Mouse (Mus musculus) layer of hippocampus, postnatal 10 days (tissue): Measurements from ENCODE around the gene Rora. TPM values are rescaled to one million over a fixed set of nuclear protein-coding genes. Genes with fewer than 3 reads are reported as not detected.

Experiments
- DNase-seq, 2 experiments: peaks; one replicate each; pipeline ENCODE4 v3.0.0; 2021; ENCODE audit warnings: low spot score in 2 of 2
- total RNA-seq, 2 experiments: library from RNA; stranded (reverse); gene quantifications; 2 replicates each; pipeline ENCODE4 v1.2.3; 2021

Gene Rora
- total RNA-seq, 2 experiments from 2014 or later, result 22.9 to 23.2 TPM

DNA sequence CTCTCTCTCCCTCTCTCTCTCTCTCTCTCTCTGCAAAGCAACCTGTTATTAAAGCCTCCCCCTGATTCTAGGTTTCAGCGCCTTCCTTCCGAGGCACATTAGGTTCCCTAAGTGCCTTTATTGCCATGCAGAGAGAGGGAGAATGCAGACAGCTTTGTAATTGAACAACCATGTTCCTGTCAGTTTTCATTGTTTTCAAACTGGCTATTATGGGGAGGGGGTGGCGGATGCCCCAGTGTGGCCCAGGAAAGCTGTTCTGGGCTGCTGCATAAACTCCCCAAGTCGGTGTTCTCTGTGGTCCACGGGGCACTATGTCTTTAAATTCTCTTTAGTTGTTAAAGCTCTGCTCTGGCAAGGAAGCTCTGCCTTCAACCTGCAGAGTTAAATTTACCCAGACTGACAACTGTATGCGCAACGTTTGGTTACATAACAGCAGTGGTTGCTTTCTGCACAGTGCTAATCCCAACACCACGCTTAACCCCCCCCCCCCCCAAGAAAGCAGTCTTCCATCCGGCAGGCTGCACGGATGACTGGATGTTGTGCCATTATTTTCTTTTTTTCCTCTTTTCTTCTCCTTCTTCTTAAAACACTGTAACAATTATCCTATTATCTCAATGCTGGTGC, 33.8 kb downstream of the Rora start:
- no peak for DNase-seq

DNA sequence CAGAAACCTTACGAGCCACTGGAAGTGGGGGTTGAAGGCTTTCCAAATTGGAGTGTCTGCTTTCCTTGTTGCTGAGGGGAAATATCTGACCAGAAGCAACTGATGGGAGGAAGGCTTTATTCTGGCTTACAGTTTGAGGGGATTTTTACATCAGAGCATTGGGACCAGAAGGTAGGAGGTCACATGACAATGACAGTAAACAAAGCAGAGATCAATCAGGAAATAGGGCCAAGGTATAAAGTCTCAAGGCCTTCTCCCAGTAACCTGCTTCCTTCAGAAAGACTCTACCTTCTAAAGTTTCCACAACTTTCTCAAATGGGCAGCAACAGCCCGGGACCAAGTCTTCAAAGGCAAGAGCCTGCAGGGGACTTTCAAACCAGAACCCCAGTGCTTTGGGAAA, 34.6 kb downstream of the Rora start:
- no peak for DNase-seq

DNA sequence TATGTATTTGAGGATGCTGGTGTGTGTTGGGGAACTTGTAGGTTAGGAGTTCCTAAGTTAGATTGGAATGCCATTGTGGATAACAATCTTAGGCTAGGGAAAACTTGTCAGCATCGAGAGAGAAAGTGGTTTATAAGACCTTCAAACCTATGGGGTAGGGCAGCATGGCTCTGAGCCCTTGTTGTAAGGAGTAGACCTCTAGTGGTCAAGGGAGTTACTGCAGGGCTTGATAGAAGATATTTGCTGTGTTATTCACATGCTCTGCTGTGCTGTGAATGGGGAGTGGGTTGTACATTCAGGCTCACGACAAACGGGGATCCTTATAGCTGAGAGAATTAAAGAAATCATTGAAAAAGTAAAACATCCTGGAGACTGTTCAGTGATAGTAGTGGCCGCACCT, 35.8 kb downstream of the Rora start:
- DNase-seq, result peak; percentile 40 to 58

DNA sequence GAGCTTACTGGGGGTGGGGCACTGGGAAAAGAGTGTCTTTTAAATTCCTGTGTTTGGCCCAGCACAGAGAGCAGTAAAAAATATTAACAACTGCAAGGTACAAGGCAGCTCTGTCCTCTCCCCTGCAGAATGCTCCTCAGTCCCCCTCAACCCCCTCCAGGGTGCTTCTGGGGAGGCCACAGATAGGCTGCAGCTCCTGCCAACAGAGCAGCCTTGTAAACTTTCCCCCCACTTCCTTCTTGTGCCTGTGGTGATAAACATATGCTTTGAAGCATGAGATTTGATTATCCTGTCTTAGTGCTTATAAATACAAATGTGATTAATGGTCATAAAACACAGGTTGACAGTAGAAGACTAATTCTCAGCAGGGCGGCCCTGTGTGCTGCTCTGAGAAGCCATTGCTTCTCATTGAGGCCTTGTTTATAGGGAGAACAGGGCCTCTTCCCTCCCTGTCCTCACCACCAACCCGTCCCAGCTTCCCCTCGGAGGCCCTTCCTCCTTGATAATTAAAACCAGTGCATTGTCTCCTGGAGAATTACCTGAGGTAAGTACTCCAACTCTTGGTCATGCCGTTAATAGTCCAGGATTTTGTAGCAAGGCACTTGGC, 41.4 kb downstream of the Rora start:
- DNase-seq, result no peak

DNA sequence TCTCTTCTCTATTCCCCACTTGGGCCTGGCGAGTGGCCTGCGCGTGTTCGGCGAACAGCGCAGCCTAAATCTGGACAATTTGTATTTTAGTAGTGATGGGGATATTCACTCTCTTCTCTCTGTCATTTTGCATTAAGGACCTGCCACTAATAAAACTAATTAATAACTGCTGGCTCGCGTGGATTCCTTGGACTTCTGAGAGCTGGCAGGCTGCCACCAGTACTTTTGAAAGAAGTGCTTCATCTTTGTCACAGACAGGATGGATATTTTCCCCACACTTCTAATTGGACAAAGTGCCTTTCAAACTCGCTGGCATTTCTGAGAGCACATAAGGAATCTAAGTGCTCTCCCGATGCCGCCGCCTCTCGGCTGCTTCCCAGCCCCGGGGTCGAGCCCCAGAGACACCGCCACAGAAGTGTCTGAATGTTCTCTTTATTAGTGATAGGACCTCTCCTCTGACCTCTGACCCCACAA, 41.9 kb downstream of the Rora start:
- peak in 1 of 2 experiments; percentile 35 for DNase-seq

DNA sequence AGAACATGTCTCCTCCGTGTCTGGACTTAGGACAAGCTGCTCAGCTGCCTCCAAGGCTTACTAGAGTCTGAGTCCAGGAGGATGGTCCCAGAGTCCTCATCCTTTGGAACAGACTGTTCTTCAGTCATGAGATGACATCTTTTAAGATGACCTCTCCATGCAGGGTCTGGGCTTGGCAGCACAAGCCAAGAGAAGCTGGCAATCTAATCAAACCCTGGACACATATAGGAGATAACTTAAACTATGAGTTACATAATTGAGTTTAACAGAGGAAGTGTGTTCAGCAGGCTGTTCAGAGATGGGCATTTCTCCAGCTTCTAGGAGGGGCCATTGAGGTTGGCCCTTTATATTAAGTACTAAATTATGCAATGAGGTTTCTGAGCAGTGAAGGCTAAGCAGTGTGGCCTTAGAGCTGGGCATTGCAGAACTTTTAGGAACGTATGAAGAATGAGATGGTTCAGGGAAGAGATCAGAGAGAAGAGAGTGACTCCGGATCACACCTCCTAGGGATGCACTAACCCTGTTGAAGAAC, 42.9 kb downstream of the Rora start:
- no peak for DNase-seq

DNA sequence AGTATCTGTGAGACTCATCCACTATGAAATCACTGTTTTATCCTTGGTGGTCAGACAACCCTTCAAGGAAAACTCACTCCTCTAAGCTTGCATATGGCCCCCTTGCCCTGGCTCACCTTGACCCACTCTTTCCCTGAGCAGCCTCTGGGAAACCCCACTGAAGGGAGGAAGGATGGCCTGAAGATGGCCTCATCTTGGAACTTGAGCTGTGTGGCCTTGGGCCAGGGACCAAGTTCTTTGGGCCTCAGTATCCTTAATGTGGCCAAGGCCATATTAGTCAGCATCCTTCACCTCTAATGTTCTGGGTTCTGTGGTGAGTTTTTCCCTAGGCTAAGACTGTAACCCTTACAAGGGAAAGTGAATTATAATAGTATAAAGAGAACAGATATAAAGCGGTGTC, 45.8 kb downstream of the Rora start:
- DNase-seq, result no peak

DNA sequence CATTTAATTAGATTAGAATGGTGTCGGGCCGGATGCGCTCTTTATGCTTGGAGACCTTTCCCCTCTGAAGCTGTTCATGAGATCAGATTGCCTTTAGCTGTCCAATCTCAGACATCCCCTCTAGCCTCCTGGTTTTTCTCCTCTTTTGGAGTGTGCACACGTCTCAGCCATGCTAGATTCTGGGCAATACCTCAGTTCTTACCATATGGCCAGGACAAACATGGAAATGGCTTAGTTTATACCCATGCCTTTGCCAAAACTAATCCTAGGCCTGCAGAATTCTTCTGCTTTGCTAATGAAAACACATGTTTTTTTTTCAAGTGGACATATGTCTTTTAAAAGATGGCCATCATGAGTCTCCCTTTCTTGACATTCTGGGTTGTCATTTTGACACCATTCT, 46.3 kb downstream of the Rora start:
- DNase-seq, result no peak

DNA sequence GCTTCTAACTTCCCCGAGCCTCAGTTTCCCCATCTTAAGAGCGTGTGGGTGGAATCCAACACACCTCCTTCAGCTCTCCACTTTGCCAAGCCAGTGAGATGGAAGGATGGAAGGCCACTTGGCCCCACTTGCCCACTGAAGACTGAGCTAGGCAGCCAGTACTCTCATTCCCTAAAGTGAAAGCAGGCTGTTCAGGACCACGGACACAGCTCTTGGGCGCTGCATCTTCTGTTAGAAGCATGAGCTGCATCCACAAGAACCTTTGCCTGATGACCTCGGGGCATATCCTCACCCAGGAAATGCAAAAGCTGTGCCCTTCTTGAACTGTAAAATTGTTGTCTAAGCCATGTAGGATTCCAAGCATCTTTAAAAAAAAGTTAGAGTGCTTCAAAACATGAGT, 54.0 kb downstream of the Rora start:
- DNase-seq, result no peak

DNA sequence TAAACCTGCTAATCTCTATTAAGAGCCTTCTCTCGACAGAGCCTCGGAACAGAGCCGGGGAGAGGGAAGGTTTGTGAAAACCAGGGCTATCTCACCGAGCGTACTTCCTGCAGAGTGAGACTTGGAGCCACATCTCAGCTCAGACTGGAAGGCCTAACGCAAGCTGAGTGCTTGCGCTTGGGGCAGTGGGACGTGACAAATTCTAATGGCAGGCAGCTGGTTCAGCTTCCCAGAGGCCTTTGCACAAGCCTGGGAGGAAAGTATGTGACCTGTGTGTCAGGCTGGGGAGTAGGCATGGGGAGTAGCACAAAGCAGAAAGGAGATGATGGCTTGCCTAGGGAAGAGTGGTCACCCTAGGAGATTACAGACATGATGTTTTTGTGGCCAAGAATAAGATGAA, 55.6 kb downstream of the Rora start:
- DNase-seq, result no peak

DNA sequence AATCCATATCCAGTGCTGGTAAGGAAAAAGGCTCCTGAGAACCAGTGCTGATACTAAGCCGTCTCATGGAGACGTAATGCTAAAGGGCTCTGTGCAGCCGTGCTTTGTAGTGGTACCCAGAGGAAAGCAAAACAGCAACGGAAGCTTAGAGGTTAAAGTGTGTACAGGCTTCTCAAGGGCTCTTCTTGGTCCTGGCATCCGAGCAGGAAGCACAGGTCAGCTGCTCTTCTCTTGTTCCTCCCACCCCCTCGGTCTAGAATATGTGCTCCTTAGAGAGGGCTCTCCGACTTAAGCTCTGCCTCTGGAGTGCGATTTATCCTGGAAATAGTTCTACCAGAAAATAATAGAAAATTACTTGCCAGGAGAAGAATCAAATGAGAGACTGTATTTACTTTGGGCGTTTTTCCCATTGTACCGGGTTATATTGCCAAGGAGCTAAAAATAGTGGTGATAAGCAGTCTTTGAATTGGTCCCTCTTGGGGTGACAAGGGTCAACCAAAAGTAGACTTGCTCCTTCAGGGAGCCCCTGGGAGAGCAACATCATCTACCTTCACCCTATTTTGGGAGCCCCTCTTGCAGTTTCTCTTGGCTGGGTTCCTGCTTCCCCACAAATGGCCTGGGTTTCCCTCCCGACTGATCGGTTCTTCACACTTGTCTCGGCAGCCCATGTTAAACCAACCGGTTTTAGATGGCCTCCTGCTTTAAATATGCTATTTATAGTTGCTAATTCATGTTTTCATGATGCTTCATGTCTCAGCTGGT, 57.5 kb downstream of the Rora start:
- DNase-seq, result no peak

DNA sequence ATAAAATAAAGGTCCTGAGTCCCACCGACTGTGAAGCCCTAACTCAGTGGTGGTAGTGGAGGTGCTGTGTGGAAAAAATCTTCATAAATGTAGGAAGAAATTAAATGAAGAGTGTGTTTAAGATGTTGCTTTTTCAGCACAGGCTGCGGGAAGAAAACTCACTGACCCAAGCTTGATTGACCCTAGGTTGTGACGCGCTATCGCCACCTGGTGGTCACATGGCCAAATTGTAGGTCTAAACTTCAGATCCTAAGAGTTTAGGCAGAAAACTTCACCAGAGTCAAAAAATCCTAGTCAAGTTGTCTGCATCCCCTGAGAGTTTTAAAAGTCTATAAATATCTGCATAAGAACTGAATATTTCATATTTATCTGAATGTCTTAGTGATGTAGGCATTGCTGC, 63.4 kb downstream of the Rora start:
- DNase-seq, result peak; percentile 40 to 45

DNA sequence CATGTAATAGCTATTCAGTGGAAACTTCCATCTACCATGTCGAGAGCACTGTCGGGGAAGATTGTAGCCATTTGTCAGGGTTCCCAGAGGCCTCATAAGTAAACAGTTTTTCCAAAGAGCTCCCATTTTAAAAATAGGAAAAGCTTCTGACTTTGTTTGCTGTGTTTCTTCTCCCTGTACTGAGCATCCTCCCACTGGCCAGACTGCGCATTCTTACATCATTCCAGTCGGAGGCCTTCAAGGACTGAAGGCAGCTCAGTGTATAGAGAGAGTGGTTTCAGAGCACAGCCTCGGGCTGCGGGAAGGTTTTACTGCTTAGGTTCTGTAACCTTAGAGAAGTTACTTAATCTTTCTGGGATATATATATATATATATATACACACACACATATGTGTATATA, 64.8 kb downstream of the Rora start:
- DNase-seq, result no peak

DNA sequence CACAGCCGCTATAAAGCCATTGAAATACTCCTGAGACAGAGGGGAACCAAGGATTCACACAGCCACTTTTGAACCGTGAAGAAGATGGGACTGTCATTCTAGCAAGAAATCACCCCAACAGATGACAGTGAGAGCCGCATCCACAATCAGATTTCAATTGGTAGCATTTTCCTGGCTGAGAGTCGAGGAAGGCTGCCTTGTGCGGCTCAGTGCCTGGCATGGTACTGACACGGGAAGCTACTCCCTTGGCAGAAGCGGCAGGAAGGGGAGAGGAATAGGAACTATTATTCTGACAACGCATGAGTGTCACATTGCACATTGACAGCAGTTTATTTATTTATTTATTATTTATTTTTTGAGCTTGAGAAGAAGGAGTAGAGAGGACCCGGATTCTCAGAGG, 65.7 kb downstream of the Rora start:
- DNase-seq, result peak in 1 of 2 experiments; percentile 33

DNA sequence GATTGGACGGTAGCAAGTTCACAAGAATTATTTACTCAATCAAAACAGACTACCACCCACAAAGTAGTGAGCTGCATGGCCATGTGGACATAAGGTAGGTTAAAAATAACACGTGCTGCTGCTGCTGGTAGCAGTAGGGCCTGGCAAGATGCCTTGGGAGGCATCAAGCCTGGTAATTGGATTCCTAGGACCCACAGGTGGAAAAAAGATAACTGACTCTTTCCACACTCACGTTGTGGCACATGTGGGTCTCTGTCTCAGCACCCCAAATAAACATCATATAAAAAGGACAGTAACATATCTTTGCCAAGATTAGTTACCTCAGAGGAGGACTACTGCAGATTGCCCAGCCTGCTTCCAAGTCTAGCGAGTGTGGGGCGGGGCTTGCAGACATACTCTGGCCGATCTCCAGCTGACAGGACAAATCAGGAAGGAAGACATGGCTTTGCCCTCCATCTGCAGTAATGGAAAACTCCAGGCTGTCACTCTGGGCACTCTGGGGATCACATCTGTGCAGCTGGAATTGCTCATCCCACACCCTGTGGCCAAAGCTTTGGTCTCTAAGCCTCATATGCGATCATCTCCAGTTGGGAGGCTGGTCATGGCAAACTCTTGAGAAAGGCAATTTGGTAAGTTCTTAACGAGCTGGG, 71.2 kb downstream of the Rora start:
- DNase-seq, result no peak

DNA sequence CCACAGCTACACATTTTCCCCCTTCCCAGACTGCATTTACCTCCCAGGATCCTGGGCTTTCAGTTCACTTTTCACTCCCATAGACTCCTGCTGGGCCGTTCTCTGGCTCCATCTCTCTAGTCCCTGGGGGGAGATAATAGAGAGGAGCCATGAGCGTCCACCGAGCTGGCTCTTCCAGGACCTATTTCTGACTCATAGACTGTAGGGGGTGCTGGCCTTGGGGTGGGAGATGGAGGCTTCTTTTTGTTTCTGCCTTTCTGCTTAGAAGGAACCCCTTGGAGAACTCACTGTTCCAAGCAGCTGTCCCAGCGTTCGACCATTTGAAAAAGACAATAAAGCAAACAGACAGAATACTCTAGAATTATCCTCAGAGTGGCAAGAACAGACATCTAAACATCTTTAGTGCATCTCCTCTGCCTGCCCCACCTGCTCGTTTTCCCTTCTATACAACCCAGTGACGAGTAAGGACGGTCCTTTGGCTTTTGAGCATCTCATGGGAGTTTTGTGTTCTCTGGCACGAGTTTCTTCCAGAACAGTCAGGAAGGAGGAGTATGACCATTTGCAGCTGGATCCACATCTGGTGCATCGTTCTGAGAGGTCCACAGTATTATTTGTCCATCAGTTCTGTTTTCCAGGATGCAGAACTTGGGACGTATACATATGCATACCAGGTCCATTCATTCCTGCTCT, 73.7 kb downstream of the Rora start:
- DNase-seq, result no peak

DNA sequence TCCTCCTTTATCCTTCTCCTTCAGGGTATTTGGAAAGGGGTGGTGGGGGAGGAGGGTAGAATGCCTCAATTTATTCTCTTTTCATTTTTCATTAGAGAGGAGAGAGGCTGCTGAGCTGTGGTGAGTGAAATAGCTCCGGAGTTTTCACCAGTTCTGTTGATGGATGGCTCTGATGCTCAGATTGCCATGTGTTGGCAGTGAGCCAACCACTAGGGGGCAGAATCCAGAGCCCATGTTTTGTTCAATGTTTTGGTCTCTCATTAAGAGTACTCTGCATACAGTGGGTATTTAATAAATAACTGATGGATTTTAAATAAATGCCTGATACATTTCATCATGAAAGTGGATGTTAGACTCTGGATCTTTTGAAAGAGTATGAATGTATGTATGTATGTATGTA, 77.9 kb downstream of the Rora start:
- DNase-seq, result peak; percentile 26 to 33

DNA sequence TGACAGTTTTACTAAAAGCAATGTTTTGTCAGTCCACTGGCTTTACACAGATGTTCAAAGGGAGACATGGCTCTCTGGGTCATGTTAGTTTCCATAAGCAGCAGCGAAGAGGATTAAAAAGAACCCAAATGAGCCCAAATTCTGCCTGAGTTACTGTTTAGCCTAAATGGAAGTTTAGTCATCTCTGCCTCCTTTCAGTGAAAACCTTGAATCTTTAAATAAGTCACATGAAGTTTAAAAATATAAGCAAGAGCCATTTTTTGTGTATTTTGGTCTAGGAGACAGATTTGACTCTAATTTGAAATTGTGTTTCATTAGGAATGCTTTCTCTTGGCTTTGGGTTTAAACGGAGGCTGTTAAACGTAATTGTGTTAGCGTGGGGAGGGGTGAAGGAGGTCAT, 79.3 kb downstream of the Rora start:
- DNase-seq, result no peak

DNA sequence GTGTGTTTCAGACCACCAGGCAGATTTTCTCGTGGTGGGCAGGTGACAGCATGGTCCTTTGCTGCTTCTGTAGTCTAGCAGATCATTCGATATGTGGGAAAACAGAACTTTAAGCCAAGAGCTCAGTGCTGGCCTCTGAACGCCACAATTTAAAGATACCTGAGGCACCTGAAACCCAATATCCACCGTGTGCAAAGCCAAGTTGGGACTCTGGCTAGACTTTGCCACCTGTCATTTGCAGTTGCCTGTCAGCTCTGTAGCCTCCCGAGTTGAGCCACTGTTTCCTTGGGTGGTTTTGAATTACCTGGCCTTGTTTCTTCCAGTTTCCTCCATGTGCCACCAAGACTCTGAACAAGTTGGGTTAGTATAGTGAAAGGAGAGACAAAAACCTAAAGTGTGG, 82.3 kb downstream of the Rora start:
- DNase-seq, result no peak

DNA sequence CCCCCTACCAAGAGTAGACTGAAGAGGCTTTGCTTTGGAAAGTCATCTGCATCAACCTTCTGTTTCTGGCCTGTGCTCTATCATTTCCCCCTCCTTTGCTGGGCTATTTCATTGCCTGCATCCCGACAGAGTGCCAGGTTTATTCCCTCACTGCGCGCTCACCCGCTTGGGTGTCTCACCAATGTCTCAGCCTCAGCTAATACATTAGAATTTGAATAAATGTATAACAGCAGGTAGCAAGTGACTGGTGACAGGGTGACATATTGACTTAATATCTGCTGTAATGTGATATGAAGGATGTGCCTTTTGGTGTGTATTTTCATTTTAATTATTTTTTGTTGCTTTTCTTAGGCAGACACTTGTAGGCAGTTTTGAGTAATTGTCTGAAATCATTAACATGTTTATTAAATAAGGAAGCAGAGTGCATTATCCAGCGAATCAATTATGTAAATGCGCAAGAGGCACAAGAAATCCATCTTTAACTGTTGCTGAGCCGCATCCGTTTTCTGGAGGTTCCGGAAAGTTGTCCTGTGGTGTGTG, 83.7 kb downstream of the Rora start:
- DNase-seq, result no peak
